Mouse (Mus musculus) urinary bladder, postnatal 25 days (tissue): ENCODE measurements around the gene 1600015I10Rik.
"Not testable (repeated sequence)": the region's sequence is repeated elsewhere in the genome, so short reads cannot be mapped to it uniquely, and the experiment has no call there.

ENCODE experiments used
- DNase-seq: peaks from one replicate; pipeline ENCODE4 v3.0.0; 2022; ENCODE audit warnings: low spot score

The 1600015I10Rik gene

GRCm38 (mm10) chr6:48929595-48929994 is at the start of gene 1600015I10Rik:
Gene 1600015I10Rik, plus strand, starts transcription at chr6:48929895.
- DNase-seq = no peak

- no peak for DNase-seq
These were observed 35.5 kb upstream of the 1600015I10Rik start for GRCm38 (mm10) chr6:48894203-48894602.

GRCm38 (mm10) chr6:48894938-48895818 is 34.5 kb upstream of the 1600015I10Rik start:
- no peak for DNase-seq

GRCm38 (mm10) chr6:48895941-48896340 is 33.8 kb upstream of the 1600015I10Rik start:
- DNase-seq = no peak

GRCm38 (mm10) chr6:48896956-48897355 is 32.7 kb upstream of the 1600015I10Rik start:
- DNase-seq = no peak

- DNase-seq = not testable (repeated sequence)
These were observed 28.4 kb upstream of the 1600015I10Rik start for GRCm38 (mm10) chr6:48901316-48901715.

- no peak for DNase-seq
These were observed 26.9 kb upstream of the 1600015I10Rik start for GRCm38 (mm10) chr6:48902511-48903406.

- no peak for DNase-seq
These were observed 26.3 kb upstream of the 1600015I10Rik start for GRCm38 (mm10) chr6:48903437-48903836.

GRCm38 (mm10) chr6:48905606-48906005 is 24.1 kb upstream of the 1600015I10Rik start:
- DNase-seq = no peak

- no peak for DNase-seq
These were observed 23.3 kb upstream of the 1600015I10Rik start for GRCm38 (mm10) chr6:48906371-48906770.

- no peak for DNase-seq
These were observed 20.5 kb upstream of the 1600015I10Rik start for GRCm38 (mm10) chr6:48909229-48909628.

GRCm38 (mm10) chr6:48912033-48912432 is 17.7 kb upstream of the 1600015I10Rik start:
- DNase-seq = peak; percentile 9

- no peak for DNase-seq
These were observed 16.1 kb upstream of the 1600015I10Rik start for GRCm38 (mm10) chr6:48913587-48913986.

GRCm38 (mm10) chr6:48949596-48949995 is 19.9 kb downstream of the 1600015I10Rik start:
- no peak for DNase-seq

- DNase-seq = no peak
These were observed 21.0 kb downstream of the 1600015I10Rik start for GRCm38 (mm10) chr6:48950676-48951075.

- DNase-seq = no peak
These were observed 21.9 kb downstream of the 1600015I10Rik start for GRCm38 (mm10) chr6:48951630-48952029.

GRCm38 (mm10) chr6:48953220-48953619 is 23.5 kb downstream of the 1600015I10Rik start:
- DNase-seq = no peak

GRCm38 (mm10) chr6:48954211-48954610 is 24.5 kb downstream of the 1600015I10Rik start:
- DNase-seq = no peak

GRCm38 (mm10) chr6:48954946-48955345 is 25.3 kb downstream of the 1600015I10Rik start:
- DNase-seq = peak; percentile 54

GRCm38 (mm10) chr6:48956785-48957184 is 27.1 kb downstream of the 1600015I10Rik start:
- no peak for DNase-seq

- no peak for DNase-seq
These were observed 28.4 kb downstream of the 1600015I10Rik start for GRCm38 (mm10) chr6:48958053-48958452.

GRCm38 (mm10) chr6:48959151-48959550 is 29.5 kb downstream of the 1600015I10Rik start:
- DNase-seq = not testable (repeated sequence)

GRCm38 (mm10) chr6:48966696-48967095 is 37.0 kb downstream of the 1600015I10Rik start:
- not testable (repeated sequence) for DNase-seq
